Mouse (Mus musculus) lung, embryonic 16.5 days (tissue): ENCODE data around the gene Skor1. TPM values are rescaled to one million over a fixed set of nuclear protein-coding genes. Genes with fewer than 3 reads are reported as not detected.

Experiments used
- ATAC-seq: fragments of 200-750 bp; cut with Nextera tagmentation; 2 replicates; pipeline ENCODE4 v1.8.0; 2017; ENCODE audit warnings: low read depth, mild to moderate bottlenecking, moderate library complexity
- H3K27ac ChIP-seq: fragments of 300-500 bp; sonication (generic); 2 replicates; pipeline ENCODE4 v1.5.1; 2014; ENCODE audit warnings: mild to moderate bottlenecking, control low read depth, low read length
- H3K27me3 ChIP-seq: fragments of 300-500 bp; sonication (generic); 2 replicates; pipeline ENCODE4 v1.6.1; 2014; ENCODE audit warnings: low read depth, low read length, mixed read lengths; ENCODE audit not compliant: control insufficient read depth, insufficient read depth
- H3K36me3 ChIP-seq: fragments of 300-500 bp; sonication (generic); 2 replicates; pipeline ENCODE4 v1.6.1; 2014; ENCODE audit warnings: low read length; ENCODE audit not compliant: control insufficient read depth, insufficient read depth
- H3K4me1 ChIP-seq: fragments of 300-500 bp; sonication (generic); replicated peaks from 2 replicates; pipeline ENCODE4 v1.6.1; 2014; ENCODE audit warnings: low read length, mixed read lengths; ENCODE audit not compliant: control insufficient read depth, insufficient read depth
- H3K4me2 ChIP-seq: fragments of 300-500 bp; sonication (generic); 2 replicates; pipeline ENCODE4 v1.6.1; 2014; ENCODE audit warnings: low read depth, low read length, control low read depth
- H3K4me3 ChIP-seq: fragments of 300-500 bp; sonication (generic); 2 replicates; pipeline ENCODE4 v1.5.1; 2014; ENCODE audit warnings: mild to moderate bottlenecking, low read length, control low read depth
- H3K9ac ChIP-seq: fragments of 300-500 bp; sonication (generic); 2 replicates; pipeline ENCODE4 v1.6.1; 2014; ENCODE audit warnings: low read length, control low read depth
- H3K9me3 ChIP-seq: fragments of 300-500 bp; sonication (generic); 2 replicates; pipeline ENCODE4 v1.6.1; 2016; ENCODE audit warnings: low read length; ENCODE audit not compliant: control insufficient read depth
- WGBS: fragments of 180-500 bp; shearing (Covaris S2); extraction: QIAGEN DNeasy Blood & Tissue Kit; methylation state at CpG from one replicate; pipeline ENCODE4 v1.1.7; 2014; 5-methylcytosine and 5-hydroxymethylcytosine counted together
- polyA plus RNA-seq: library from polyadenylated mRNA; unstranded; fragments of >200 nt; fragmentation: Nextera tagmentation; extraction: Ambion mirVana; gene quantifications from 2 replicates; pipeline ENCODE4 v1.2.1, GENCODE M21; 2015

Gene Skor1
- polyA plus RNA-seq, 1 experiment from 2014 or later: not detected

GRCm38 (mm10) chr9:63137615-63137915, 11.2 kb downstream of the Skor1 start:
- H3K4me1 ChIP-seq: peaks cover 12% of the 10 kb centered on the region
- no peak overlapping the region for H3K4me2 ChIP-seq
- no peak for ATAC-seq
- H3K9me3 ChIP-seq: no peaks in the 10 kb centered on the region
- H3K36me3 ChIP-seq: no peaks in the 10 kb centered on the region
- no peak overlapping the region for H3K9ac ChIP-seq
- H3K27ac ChIP-seq: no peak overlapping the region
- no peak overlapping the region for H3K4me3 ChIP-seq
- peaks cover 89% of the 10 kb centered on the region for H3K27me3 ChIP-seq
- WGBS: 5% methylated on average over 6 of the region's 6 CpGs

DNA sequence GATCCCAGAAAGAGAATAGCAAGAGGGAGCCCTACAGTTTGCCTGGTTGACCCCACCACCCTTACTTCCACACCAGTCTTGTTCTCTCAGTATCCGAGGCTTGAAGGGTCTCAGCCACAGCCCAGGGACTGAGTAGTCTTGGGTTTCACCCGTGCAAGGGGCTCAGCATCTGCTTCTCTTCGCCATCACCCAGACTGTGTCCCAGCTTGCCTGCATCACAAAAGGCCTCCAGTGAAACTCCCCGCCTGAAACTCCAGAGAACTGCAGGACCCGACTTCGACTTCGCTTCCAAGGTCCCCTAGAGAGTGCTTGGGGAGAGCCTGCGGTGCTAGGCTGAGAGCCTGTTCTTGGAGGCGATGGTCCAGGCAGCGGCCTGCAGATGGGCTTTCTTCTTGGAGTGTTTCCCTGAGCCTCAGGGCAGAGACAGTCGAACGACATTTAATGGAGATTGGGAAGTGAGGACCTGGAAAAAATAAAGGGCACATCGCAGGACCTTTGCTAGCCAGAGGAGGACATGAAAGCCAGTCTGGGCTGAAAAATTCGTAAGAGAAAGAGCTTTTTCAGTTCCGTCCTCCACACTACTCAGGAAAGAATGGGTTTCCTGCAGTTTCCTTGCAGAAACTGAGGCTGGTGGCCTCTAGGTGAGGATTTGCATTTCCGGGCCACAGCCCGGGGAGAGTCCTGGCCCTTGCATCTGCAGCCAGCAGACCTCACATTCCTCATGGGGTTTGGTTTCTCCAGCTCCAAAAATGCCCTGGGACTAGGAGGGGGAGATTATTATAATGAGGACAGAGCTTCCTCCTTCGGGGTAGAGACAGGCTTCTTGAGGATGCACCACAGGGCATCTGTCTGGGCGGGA, 11.8 kb downstream of the Skor1 start:
- 4% methylated on average over 19 of the region's 19 CpGs for WGBS
- Histone ChIP-seq H3K4me2 (no peak overlapping the region), H3K4me3 (no peak overlapping the region), H3K4me1 (peaks cover 14% of the 10 kb centered on the region), H3K9me3 (no peaks in the 10 kb centered on the region), H3K36me3 (no peaks in the 10 kb centered on the region), H3K27ac (no peak overlapping the region), H3K27me3 (peaks cover 83% of the 10 kb centered on the region), H3K9ac (no peak overlapping the region)
- ATAC-seq: no peak

GRCm38 (mm10) chr9:63136241-63136640, 12.5 kb downstream of the Skor1 start:
- Histone ChIP-seq H3K9me3 (no peaks in the 10 kb centered on the region), H3K27ac (no peak overlapping the region), H3K4me2 (no peak overlapping the region), H3K9ac (no peak overlapping the region), H3K27me3 (peaks cover 76% of the 10 kb centered on the region), H3K4me3 (no peak overlapping the region), H3K4me1 (peaks cover 16% of the 10 kb centered on the region), H3K36me3 (no peaks in the 10 kb centered on the region)
- WGBS: 7% methylated on average over 8 of the region's 8 CpGs
- ATAC-seq: no peak

GRCm38 (mm10) chr9:63135801-63136200, 13.0 kb downstream of the Skor1 start:
- H3K9ac ChIP-seq: no peak overlapping the region
- H3K27me3 ChIP-seq: peaks cover 71% of the 10 kb centered on the region
- no peaks in the 10 kb centered on the region for H3K9me3 ChIP-seq
- ATAC-seq: no peak
- H3K4me2 ChIP-seq: peak overlapping the region; percentile 53
- under 1% methylated on average over 16 of the region's 16 CpGs for WGBS
- H3K4me1 ChIP-seq: peaks cover 16% of the 10 kb centered on the region
- H3K4me3 ChIP-seq: peak overlapping the region; percentile 35
- H3K36me3 ChIP-seq: no peaks in the 10 kb centered on the region
- H3K27ac ChIP-seq: no peak overlapping the region

DNA sequence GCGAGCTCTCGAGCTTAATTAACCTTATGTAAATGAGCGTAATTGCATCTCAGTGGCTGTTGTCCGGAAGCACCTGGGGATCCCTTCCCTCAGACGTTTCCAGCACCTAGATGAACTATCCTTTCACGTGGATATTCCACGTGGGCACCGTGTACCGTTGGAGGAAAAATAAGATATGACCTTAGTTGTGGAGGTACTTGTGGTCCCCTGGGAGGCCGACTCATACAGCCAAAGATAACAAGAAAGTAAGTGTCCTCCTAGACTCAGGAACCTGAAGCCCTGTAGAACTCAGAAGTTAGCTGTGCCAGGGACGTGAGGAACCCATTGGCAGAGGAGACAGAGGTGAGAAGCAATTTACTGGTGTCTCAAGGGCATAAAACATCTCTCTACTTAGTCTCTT, 13.4 kb downstream of the Skor1 start:
- peaks cover 68% of the 10 kb centered on the region for H3K27me3 ChIP-seq
- ATAC-seq: no peak
- peak overlapping the region; percentile 35 for H3K4me3 ChIP-seq
- peak overlapping the region; percentile 53 for H3K4me2 ChIP-seq
- no peaks in the 10 kb centered on the region for H3K36me3 ChIP-seq
- peaks cover 16% of the 10 kb centered on the region for H3K4me1 ChIP-seq
- WGBS: 4% methylated on average over 11 of the region's 11 CpGs
- no peak overlapping the region for H3K27ac ChIP-seq
- no peaks in the 10 kb centered on the region for H3K9me3 ChIP-seq
- no peak overlapping the region for H3K9ac ChIP-seq

DNA sequence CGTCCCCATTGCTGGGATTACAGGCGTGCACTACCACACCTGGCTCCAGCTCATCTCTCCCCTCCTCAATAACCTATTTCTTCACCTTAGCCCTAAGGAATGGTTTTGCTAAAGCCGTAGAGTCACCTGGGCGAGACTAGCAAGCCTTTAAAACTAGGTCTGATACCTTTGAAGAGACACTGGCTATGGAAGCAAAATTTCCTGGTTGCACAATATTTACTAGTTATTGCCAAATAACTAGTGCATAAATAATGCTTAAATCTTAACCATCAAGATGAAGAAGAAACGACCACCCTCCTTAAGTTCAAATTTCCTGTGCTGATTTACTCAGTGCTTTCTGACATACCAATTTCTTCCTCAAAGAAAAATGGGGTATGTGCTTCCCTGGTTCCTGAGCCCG, 15.1 kb downstream of the Skor1 start:
- H3K9ac ChIP-seq: peak overlapping the region; percentile 45; the same call in 1 of the 2 replicates
- H3K27ac ChIP-seq: no peak overlapping the region
- whole genome bisulfite sequencing: 13% methylated on average over 6 of the region's 6 CpGs
- H3K9me3 ChIP-seq: no peaks in the 10 kb centered on the region
- H3K4me3 ChIP-seq: peak overlapping the region; percentile 46
- peaks cover 14% of the 10 kb centered on the region for H3K4me1 ChIP-seq
- no peaks in the 10 kb centered on the region for H3K36me3 ChIP-seq
- H3K4me2 ChIP-seq: peak overlapping the region; percentile 74
- no peak for ATAC-seq
- peaks cover 51% of the 10 kb centered on the region for H3K27me3 ChIP-seq

GRCm38 (mm10) chr9:63132673-63133601, 15.8 kb downstream of the Skor1 start:
- H3K27me3 ChIP-seq: peaks cover 44% of the 10 kb centered on the region
- peak overlapping the region; percentile 65 for H3K4me3 ChIP-seq
- WGBS: under 1% methylated on average over 48 of the region's 48 CpGs
- H3K9ac ChIP-seq: peak overlapping the region; percentile 78
- ATAC-seq: peak; percentile 99
- peak overlapping the region; percentile 80 for H3K27ac ChIP-seq
- H3K9me3 ChIP-seq: no peaks in the 10 kb centered on the region
- H3K36me3 ChIP-seq: no peaks in the 10 kb centered on the region
- peak overlapping the region; percentile 74 for H3K4me2 ChIP-seq
- peaks cover 10% of the 10 kb centered on the region for H3K4me1 ChIP-seq

DNA sequence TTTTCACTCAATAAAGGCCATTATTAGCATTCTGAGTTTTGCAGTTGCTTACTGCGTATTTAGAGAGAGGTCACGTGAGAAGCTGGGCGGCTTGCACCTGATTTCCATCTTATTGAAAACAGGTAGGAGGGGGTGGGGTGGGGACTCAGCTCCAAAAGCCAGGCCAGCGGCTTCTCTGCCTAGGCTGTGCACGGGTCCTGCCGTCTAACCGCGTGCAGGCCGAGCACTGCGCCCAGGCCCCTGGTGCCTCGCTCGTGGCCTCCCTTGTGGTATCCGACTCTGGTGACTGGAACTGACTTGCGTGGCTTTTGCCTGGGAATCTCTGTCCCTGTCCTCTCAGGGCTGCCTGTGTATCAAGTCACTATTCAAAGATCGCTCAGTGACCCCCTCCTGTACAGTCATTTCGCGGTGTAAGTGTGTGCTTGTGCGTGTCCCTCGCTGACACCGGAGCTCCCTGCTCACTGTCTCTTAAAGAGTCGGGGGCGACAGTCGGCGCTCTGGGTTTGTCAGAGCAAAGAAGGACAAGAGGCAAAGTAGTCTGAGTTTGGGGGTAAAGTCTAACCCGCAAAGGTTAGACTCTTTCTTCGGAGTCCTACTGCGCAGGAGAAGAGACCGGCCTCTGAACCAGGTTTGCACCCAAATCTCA, 16.7 kb downstream of the Skor1 start:
- Histone ChIP-seq H3K27me3 (peaks cover 35% of the 10 kb centered on the region), H3K9ac (peak overlapping the region; percentile 78), H3K4me3 (peak overlapping the region; percentile 65), H3K36me3 (no peaks in the 10 kb centered on the region), H3K27ac (peak overlapping the region; percentile 80; the same call in 1 of the 2 replicates), H3K9me3 (no peaks in the 10 kb centered on the region), H3K4me1 (peaks cover 10% of the 10 kb centered on the region), H3K4me2 (peak overlapping the region; percentile 69)
- 3% methylated on average over 28 of the region's 28 CpGs for WGBS
- peak; percentile 22; the same call in 1 of the 2 replicates for ATAC-seq

- 58% methylated on average over 8 of the region's 8 CpGs for WGBS
- no peak overlapping the region for H3K9ac ChIP-seq
- H3K36me3 ChIP-seq: no peaks in the 10 kb centered on the region
- H3K4me2 ChIP-seq: no peak overlapping the region
- H3K27ac ChIP-seq: peak overlapping the region; percentile 74
- H3K27me3 ChIP-seq: peaks cover 13% of the 10 kb centered on the region
- ATAC-seq: no peak
- H3K9me3 ChIP-seq: no peaks in the 10 kb centered on the region
- peaks cover 10% of the 10 kb centered on the region for H3K4me1 ChIP-seq
- H3K4me3 ChIP-seq: no peak overlapping the region
Measured at GRCm38 (mm10) chr9:63129641-63130041, 19.1 kb downstream of the Skor1 start.
